Mouse (Mus musculus) embryo, embryonic 9.5 days (tissue): ENCODE measurements at regions not wholly inside any gene's neighbourhood (a gene's known extent, or its start where the extent isn't known, plus 50 kb on each side); places are given as distances from the start of the nearest gene placed in this dataset.

Experiments used
- DNase-seq: peaks from one replicate; pipeline ENCODE4 v3.0.0-alpha.2; 2017; ENCODE audit errors: extremely low spot score

- no peak for DNase-seq
Observed at GRCm38 (mm10) chr3:51019650-51020346, 204.4 kb upstream of the Noct start.

GRCm38 (mm10) chr3:51024655-51025054, 199.6 kb upstream of the Noct start:
- no peak for DNase-seq

GRCm38 (mm10) chr3:51031821-51032220, 192.4 kb upstream of the Noct start:
- peak; percentile 34 for DNase-seq

GRCm38 (mm10) chr3:51033292-51033691, 191.0 kb upstream of the Noct start:
- DNase-seq = no peak

GRCm38 (mm10) chr3:51036700-51037306, 187.4 kb upstream of the Noct start:
- DNase-seq = no peak

- no peak for DNase-seq
Observed at GRCm38 (mm10) chr3:51042223-51042846, 181.9 kb upstream of the Noct start.

GRCm38 (mm10) chr3:51048739-51049138, 175.5 kb upstream of the Noct start:
- DNase-seq = no peak

GRCm38 (mm10) chr3:51050156-51050555, 174.1 kb upstream of the Noct start:
- no peak for DNase-seq

- DNase-seq = no peak
Observed at GRCm38 (mm10) chr3:51055004-51055403, 169.2 kb upstream of the Noct start.

- no peak for DNase-seq
Observed at GRCm38 (mm10) chr3:51064201-51064600, 160.0 kb upstream of the Noct start.

- DNase-seq = no peak
Observed at GRCm38 (mm10) chr3:51066373-51066772, 157.9 kb upstream of the Noct start.

- DNase-seq = no peak
Observed at GRCm38 (mm10) chr3:51072417-51072816, 151.8 kb upstream of the Noct start.

- DNase-seq = no peak
Observed at GRCm38 (mm10) chr3:51073003-51073679, 151.1 kb upstream of the Noct start.

GRCm38 (mm10) chr3:51073743-51074319, 150.4 kb upstream of the Noct start:
- no peak for DNase-seq

- no peak for DNase-seq
Observed at GRCm38 (mm10) chr3:51075219-51075920, 148.9 kb upstream of the Noct start.

- DNase-seq = no peak
Observed at GRCm38 (mm10) chr3:51078459-51078858, 145.8 kb upstream of the Noct start.

GRCm38 (mm10) chr3:51080415-51080814, 143.8 kb upstream of the Noct start:
- DNase-seq = no peak

- no peak for DNase-seq
Observed at GRCm38 (mm10) chr3:51080855-51081254, 143.4 kb upstream of the Noct start.

GRCm38 (mm10) chr3:51082831-51083575, 141.2 kb upstream of the Noct start:
- DNase-seq = no peak

GRCm38 (mm10) chr3:51083583-51083982, 140.7 kb upstream of the Noct start:
- no peak for DNase-seq

- DNase-seq = no peak
Observed at GRCm38 (mm10) chr3:51086441-51086849, 137.8 kb upstream of the Noct start.
